Mouse (Mus musculus): ENCODE measurements at regions not wholly inside any gene's neighbourhood (a gene's known extent, or its start where the extent isn't known, plus 50 kb on each side); places are given as distances from the start of the nearest gene placed in this dataset.
"Not testable (repeated sequence)": the region's sequence is repeated elsewhere in the genome, so short reads cannot be mapped to it uniquely, and the experiment has no call there.

DNA sequence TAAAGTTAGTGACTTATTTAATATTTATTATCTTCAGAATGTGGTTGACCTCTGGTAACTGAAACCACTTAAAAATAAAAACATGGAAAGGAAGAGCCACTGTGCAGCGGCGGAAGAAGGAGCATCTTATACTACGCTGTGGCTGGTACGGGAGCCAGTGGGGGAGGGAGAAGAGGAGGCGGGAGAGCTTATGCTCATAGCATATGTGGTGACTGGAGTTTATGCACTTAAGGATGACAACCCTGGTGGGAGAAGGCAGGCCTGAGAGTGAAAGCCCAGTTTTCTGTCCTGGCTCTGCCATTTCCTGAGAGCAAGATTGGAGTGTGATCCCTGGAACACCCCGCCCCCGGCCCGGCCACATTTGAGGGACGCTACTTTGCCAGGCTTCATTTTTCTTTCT is 145.5 kb downstream of the Tsen15 start:
- peak; percentile 40 for DNase-seq (ENCODE audit: low spot score in 2 of 2)

DNA sequence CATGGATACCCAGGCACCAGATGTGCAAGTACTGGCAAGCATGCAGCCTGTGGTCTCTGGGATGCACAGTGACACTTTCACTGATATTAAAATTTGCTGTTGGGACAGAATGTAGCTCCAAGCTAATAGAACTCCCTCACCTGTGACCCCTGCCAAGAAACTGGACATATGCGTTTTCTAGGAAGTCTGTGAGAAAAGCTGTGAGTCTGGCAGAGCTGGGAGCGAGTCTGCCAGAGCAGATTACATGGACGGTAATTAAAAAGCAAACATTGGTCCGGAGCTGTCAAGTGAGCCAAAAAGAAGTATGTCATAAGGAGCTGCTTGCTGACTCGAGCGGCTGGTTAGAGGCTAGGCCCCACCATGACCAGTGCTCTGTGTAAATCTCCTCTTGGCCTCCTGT is 147.1 kb downstream of the Tsen15 start:
- no peak for DNase-seq (ENCODE audit: low spot score in 2 of 2)

DNA sequence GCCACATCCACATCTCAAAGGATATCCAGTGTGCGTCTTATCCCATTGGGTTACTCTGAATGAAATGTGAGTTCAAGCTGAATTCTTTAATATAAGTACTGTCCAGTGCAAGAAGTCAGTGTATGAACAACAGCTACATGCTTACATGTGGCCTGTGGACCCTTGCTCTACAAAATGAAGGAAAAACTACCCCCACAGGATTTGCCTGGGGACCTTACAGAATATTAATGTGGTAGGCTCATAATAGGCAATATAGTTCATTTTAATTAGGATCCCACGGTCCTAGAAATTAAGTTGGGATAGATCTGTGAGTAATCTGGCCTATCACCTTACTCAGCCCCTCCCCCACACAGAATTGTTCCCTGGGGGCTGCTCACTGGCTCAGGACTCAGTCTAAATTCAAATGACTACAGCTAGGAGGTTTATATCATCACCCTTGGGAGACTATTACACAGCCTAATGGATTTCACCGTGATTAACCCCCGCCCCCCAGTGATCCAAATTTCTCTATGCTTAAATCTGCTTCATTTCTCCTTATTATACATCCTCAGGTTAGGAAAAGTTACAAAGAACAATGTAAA is 145.4 kb upstream of the 1700025G04Rik start:
- DNase-seq (ENCODE audit: low spot score in 2 of 2): no peak

GRCm38 (mm10) chr1:152234716-152235115 is 144.8 kb upstream of the 1700025G04Rik start:
- no peak for DNase-seq (ENCODE audit: low spot score in 2 of 2)

DNA sequence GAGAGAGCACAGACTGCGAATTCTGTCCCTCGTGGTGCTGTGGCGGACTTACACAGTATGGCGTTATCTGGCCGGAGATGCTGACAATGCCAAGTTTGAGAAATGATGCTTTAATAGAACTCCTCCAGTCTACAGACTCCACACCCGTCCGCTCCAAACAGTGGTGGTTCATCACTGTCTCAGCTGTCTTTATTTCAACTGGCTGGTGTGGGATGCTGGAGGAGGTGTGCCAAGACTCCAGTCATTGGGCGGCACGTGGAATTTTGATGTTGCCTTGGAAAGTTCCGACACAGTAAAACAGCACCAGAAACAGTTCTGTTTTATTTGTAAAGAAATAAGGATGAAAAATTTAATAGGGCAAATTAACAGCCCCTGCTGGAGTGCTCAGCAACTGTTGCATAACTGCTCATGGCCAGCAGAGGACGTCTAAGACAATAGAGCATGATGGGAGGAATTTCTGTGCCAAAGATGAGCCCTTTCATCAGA is 141.8 kb upstream of the 1700025G04Rik start:
- DNase-seq (ENCODE audit: low spot score in 2 of 2): peak; percentile 36 to 57

- no peak for DNase-seq (ENCODE audit: low spot score in 2 of 2)
Measured at GRCm38 (mm10) chr1:152229709-152230108, 139.8 kb upstream of the 1700025G04Rik start.

DNA sequence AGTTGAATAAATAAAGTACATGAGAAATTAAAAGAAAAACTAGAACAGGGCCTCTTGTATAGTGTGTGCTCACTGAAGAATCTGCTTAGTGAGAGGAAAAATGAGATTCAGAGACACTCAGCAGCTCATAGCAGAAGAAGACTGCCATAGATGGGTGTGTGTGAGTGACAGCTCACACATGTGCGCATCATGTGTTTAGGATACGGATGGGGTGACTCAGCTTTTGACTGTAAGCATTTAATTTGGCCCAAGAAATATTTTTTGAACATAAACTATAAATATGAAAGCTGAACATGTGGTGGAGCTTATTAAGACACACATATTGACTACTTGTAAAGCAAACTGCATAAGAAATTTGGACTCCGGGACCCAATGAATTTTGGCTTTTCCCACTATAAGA is 136.1 kb upstream of the 1700025G04Rik start:
- DNase-seq (ENCODE audit: low spot score in 2 of 2): no peak

- DNase-seq (ENCODE audit: low spot score in 2 of 2): no peak
Measured at GRCm38 (mm10) chr1:152223666-152224065, 133.7 kb upstream of the 1700025G04Rik start.

GRCm38 (mm10) chr1:152220804-152221565 is 131.1 kb upstream of the 1700025G04Rik start:
- peak; percentile 29 to 38 for DNase-seq (ENCODE audit: low spot score in 2 of 2)

GRCm38 (mm10) chr1:152219752-152220151 is 129.8 kb upstream of the 1700025G04Rik start:
- DNase-seq (ENCODE audit: low spot score in 2 of 2): not testable (repeated sequence)

GRCm38 (mm10) chr1:152217404-152217803 is 127.5 kb upstream of the 1700025G04Rik start:
- no peak for DNase-seq (ENCODE audit: low spot score in 2 of 2)

GRCm38 (mm10) chr1:152214376-152214775 is 124.5 kb upstream of the 1700025G04Rik start:
- no peak for DNase-seq (ENCODE audit: low spot score in 2 of 2)

GRCm38 (mm10) chr1:152203187-152203586 is 113.3 kb upstream of the 1700025G04Rik start:
- no peak for DNase-seq (ENCODE audit: low spot score in 2 of 2)

- no peak for DNase-seq (ENCODE audit: low spot score in 2 of 2)
Measured at GRCm38 (mm10) chr1:152188700-152189099, 98.8 kb upstream of the 1700025G04Rik start.

GRCm38 (mm10) chr1:152184956-152185355 is 95.0 kb upstream of the 1700025G04Rik start:
- DNase-seq (ENCODE audit: low spot score in 2 of 2): no peak

DNA sequence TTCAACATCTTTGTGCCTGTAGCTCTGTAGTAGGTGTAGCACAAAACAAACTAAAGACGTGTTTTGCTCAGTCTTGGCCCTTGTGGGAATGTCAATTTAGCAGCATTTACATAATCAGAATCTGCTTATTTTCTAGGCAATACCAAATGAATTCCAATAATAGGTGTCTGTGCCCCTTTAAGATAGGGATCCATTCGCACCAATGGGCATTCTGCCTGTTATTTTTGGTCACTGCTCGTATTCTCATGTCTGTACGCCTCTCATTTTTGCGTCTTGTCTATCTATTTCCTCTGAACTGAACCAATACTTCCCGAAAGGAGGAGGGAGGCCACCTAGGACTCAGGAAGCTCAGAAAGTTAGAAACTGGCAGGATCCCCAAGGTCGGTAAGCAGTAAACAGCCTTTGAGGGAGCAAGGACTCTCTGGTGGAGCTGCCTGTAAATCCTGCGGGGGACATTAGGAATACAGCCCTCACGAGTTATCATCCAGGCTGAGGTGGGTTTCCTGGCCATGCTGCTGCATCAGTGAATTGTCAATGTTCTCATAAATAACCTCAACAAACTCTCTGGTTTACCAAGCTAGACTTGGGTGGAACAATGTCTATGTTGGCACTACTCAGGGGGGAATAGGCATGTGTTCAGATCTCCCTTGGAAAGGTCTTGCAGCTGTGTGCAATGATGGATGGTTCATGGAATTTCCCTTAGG is 86.5 kb upstream of the 1700025G04Rik start:
- no peak for DNase-seq (ENCODE audit: low spot score in 2 of 2)

DNA sequence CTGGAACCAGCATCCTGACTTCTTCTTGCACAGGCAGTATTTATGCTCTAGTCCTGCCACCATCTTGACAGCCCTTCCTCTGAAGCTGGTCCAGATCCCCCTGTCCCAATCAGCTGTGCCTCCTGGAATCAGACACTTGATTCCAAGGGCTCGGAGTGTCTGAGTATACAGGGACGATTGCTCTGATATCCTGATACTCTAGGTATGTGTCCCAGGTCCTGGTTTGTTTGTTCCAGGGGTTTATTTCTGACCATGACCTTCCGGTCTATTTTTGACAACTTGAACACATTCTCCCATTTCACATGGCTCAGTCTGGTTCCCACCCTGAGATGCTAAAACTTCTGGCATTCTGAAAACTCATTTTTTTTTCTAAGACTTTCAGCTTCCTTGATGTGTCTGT is 85.8 kb upstream of the 1700025G04Rik start:
- DNase-seq (ENCODE audit: low spot score in 2 of 2): no peak

- DNase-seq (ENCODE audit: low spot score in 2 of 2): no peak
Measured at GRCm38 (mm10) chr1:152174464-152174863, 84.5 kb upstream of the 1700025G04Rik start.

DNA sequence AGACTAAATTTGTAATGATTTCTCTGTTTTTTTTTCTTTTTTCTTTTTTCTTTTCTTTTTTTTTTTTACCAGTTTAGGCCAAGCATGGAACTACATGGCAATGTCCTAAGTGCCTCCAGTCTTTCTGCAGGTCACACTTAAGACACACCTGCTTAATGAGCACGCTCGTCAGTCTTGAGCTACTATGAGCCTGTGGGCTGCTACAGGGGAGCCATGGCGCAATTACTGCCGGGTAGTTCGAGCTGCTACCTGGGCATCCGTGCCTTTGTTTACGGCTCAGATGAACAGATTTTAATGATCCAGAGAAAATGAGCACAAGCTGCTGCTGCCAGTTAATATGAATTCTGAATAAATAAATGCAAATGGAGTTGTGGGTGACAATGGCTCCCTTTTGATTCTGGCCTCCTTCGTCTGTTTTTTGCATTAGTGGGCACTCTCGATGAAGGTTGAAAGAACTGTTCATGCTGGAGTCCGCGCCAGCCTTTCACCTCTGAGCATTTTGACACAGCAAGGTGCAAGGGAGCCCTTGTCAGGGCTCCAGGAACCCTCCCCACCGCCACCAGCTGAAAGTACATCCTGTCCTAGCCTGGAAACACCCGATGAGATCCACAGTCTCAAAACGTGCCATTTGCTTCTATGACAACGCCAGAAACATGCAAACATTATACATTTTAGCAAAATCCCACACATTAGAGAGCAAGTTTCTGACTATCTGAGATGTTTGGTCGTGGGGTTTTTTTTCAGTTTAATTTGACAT is 81.3 kb upstream of the 1700025G04Rik start:
- DNase-seq (ENCODE audit: low spot score in 2 of 2): no peak

DNA sequence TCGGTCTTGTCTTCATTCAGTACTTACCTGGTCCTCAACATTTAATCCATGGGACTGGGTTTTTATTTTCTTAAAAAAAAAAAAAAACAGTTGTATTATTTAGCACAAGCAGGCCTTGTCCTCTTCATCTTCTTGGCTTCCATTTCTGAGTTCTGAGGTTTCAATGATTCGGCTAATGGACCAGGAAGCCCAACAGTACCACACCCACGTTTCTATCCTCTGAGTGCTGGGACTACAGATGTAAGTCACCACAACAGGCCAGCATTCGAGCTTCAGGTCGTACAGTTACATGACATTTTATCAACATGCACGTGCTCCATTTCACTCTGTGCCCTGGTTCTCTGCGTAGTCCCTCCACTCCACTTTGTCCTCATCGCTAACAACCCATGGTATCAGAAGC is 80.7 kb upstream of the 1700025G04Rik start:
- no peak for DNase-seq (ENCODE audit: low spot score in 2 of 2)

- DNase-seq (ENCODE audit: low spot score in 2 of 2): no peak
Measured at GRCm38 (mm10) chr1:152169508-152169907, 79.6 kb upstream of the 1700025G04Rik start.

DNA sequence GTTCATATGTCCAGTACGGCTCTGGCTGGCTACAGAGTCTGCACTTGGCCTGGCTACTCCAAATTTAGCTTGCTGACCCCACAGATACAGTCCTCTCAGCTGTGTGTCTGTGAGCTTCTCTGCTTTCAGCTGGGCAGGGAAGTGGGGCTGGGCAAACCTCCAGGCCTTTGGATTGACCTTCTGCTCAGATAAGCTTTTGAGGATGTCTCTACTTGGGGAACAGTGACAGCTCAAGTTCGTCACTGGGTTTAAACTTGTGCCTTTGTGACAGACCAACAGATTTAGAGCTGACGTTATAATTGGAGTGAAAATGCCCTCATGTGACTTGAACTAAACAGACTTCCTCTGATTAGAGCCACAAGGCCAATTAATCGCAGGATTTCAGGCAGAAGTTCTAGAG is 78.4 kb upstream of the 1700025G04Rik start:
- DNase-seq (ENCODE audit: low spot score in 2 of 2): no peak
